Mouse (Mus musculus) G1E (cell line): ENCODE measurements around the gene Cyb5b. TPM values are rescaled to one million over a fixed set of nuclear protein-coding genes. Genes with fewer than 3 reads are reported as not detected.

ENCODE experiments used
- ATAC-seq: 2 replicates; pipeline ENCODE4 v1.8.0; 2016; ENCODE audit warnings: mild to moderate bottlenecking; ENCODE audit not compliant: insufficient number of reproducible peaks, poor library complexity, low FRiP score, severe bottlenecking; ENCODE audit errors: extremely low read depth
- DNase-seq: peaks from one replicate; pipeline ENCODE4 v3.0.0; 2012; ENCODE audit warnings: low spot score
- H3K27me3 ChIP-seq: 2 replicates; pipeline ENCODE4 v1.6.1; 2012; ENCODE audit warnings: mild to moderate bottlenecking, low read length, inconsistent platforms; ENCODE audit not compliant: insufficient read depth
- H3K36me3 ChIP-seq: replicated peaks from 2 replicates; pipeline ENCODE3; 2012; ENCODE audit warnings: mild to moderate bottlenecking, inconsistent platforms
- H3K4me1 ChIP-seq: 2 replicates; pipeline ENCODE4 v1.6.1; 2012; ENCODE audit warnings: low read depth, low read length, inconsistent platforms, mixed read lengths; ENCODE audit not compliant: insufficient read depth
- H3K4me3 ChIP-seq: 2 replicates; pipeline ENCODE4 v1.5.1; 2012; ENCODE audit warnings: low read depth, mild to moderate bottlenecking, inconsistent platforms, low read length, moderate library complexity, mixed read lengths
- H3K9me3 ChIP-seq: replicated peaks from 2 replicates; pipeline ENCODE4 v1.6.1; 2012; ENCODE audit warnings: inconsistent platforms
- CTCF ChIP-seq: IDR thresholded peaks from 2 replicates; pipeline ENCODE4 v1.5.1; 2012; ENCODE audit warnings: low read depth, low read length, inconsistent platforms, mixed read lengths
- GATA1 ChIP-seq: IDR thresholded peaks from 2 replicates; pipeline ENCODE4 v1.6.1; 2012; ENCODE audit warnings: borderline replicate concordance, low read length, inconsistent platforms, mixed read lengths
- GATA2 ChIP-seq: IDR thresholded peaks from 2 replicates; pipeline ENCODE4 v1.6.1; 2012; ENCODE audit warnings: low read depth, low read length, inconsistent platforms, borderline replicate concordance
- POLR2AphosphoS5 ChIP-seq: IDR thresholded peaks from 2 replicates; pipeline ENCODE4 v1.6.1; 2012; ENCODE audit warnings: low read depth, low read length, inconsistent platforms; ENCODE audit not compliant: insufficient replicate concordance
- TAL1 ChIP-seq: conservative IDR thresholded peaks from 2 replicates; pipeline ENCODE4 v1.6.1; 2012; ENCODE audit warnings: low read depth, low read length, inconsistent platforms, mixed read lengths
- polyA plus RNA-seq: library from polyadenylated mRNA; stranded (reverse); fragments of >175 nt; gene quantifications from 2 replicates; pipeline ENCODE4 v1.2.3, GENCODE M21; 2012
- total RNA-seq, 2 experiments: library from RNA; stranded (forward) in 1 of 2; stranded (reverse) in 1 of 2; fragments of 200-1000 nt in 1 of 2; fragments of >200 nt in 1 of 2; fragmentation: Nextera tagmentation in 1 of 2; gene quantifications; 2 replicates each; pipeline ENCODE4 v1.2.3; 2014 to 2017

Cyb5b gene
- total and polyA plus RNA-seq, 3 experiments, result 29.9 to 106 (median 72.5) TPM

DNA sequence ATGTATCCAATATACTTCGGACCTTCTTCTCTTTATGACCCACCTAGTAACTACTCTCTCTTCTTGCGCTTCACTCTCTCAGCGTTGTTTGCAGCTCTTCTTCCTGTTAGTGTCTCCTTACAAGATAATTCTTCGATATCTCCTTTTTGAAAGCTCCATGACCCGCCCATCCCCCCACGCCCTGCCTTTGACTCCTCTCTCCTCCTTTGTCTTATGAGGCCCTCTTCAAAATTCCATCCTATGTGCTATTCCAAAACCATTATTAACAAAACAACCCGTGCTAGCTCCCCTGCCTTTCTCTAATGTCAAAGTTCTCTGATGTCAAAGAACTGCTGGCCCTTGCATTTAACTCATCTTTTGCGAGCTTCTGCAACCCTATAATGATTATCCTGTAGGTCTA, 67.7 kb downstream of the Cyb5b start:
- TF ChIP-seq POLR2AphosphoS5 (no peak), GATA1 (no peak), CTCF (no peak), TAL1 (no peak), GATA2 (no peak)

GRCm38 (mm10) chr8:107219078-107219477, 68.6 kb downstream of the Cyb5b start:
- peaks cover 5% of the 10 kb centered on the region for H3K27me3 ChIP-seq
- DNase-seq (no peak), ATAC-seq (no peak)
- H3K36me3 ChIP-seq, result no peaks in the 10 kb centered on the region
- H3K9me3 ChIP-seq, result no peaks in the 10 kb centered on the region
- TF ChIP-seq POLR2AphosphoS5 (no peak), CTCF (no peak), GATA2 (no peak), GATA1 (no peak), TAL1 (no peak)
- H3K4me1 ChIP-seq, result peaks cover 4% of the 10 kb centered on the region; the same call in 1 of the 2 replicates
- H3K4me3 ChIP-seq, result no peak overlapping the region

More for the DNA sequence above, 67.7 kb downstream of the Cyb5b start:
- Histone ChIP-seq H3K9me3 (no peaks in the 10 kb centered on the region), H3K4me3 (no peak overlapping the region), H3K27me3 (peaks cover 5% of the 10 kb centered on the region), H3K4me1 (peaks cover 4% of the 10 kb centered on the region; the same call in 1 of the 2 replicates), H3K36me3 (no peaks in the 10 kb centered on the region)
- DNase-seq, result no peak
- ATAC-seq, result no peak

DNA sequence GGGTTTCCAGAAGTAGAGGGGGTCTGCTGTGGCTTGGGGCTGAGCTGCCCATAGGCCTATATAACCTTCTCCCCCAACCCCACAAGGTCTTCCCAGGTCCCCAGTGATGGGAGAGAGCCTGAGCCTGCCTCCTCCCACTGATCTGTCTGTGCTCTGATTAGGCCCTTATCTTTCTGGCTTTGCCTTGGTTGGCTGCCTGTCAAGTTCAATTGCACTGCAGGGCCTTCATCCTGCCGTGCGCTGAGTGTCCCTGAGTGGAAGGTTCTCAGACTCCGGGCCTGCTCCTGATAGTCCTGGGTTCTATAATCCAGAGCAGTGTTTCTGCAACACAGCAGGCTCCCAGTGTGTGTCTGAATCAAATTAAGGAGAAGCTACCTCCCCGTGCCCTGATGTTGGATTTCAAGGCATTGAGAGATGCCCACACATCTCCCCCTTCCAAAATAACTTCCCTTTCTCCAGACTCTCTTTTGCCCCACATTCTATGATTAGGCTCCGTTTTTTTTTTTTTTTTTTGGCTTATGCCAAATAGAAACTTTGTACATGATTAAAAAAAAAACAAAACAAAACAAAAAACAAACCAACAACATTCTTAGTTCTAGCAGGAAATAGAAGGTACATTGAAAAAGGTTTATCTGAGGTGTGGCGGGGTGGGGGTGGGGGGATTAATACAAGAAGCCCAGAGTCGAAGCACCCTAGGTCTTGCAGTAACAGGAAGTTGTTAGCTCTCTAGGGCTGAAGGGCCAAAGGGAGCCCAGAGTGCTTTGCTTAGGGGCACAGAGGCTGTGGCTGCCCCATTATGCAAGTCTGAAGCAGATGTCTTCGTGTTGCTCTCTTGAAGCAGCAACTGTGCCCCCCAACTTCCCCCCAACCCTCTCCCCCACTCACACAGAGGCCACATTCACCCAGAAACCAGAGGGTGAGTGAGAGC, 71.7 kb downstream of the Cyb5b start:
- DNase-seq (peak; percentile 16), ATAC-seq (no peak)
- H3K27me3 ChIP-seq, result peaks cover 8% of the 10 kb centered on the region
- H3K36me3 ChIP-seq, result no peaks in the 10 kb centered on the region
- peaks cover 2% of the 10 kb centered on the region; the same call in 1 of the 2 replicates for H3K4me1 ChIP-seq
- no peak overlapping the region for H3K4me3 ChIP-seq
- H3K9me3 ChIP-seq, result no peaks in the 10 kb centered on the region
- no peak for TF ChIP-seq GATA2
- TF ChIP-seq TAL1, result no peak
- TF ChIP-seq GATA1, result no peak
- no peak for TF ChIP-seq POLR2AphosphoS5
- TF ChIP-seq CTCF, result no peak

DNA sequence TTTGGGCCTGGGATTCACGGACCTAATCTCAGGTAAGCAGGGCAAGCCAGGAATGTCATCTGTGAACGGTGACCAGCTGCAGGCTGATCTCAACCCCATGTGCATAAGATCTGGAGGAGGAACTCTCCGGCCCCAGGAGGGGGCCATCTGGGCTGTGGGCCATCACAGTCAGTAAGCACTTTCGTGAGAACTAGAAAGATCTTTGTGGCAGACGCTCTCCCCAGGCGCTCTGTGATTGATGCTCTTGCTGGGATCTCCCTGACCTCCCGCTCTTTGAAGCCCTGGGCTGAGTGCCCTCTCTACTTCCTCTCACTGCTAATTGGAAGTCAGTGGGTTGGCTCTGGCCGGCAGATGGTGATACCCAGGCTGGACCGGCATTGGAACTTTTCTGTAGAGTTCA, 75.7 kb downstream of the Cyb5b start:
- H3K4me1 ChIP-seq, result peaks cover 2% of the 10 kb centered on the region; the same call in 1 of the 2 replicates
- TF ChIP-seq CTCF (no peak), TAL1 (no peak)
- no peak for DNase-seq
- H3K27me3 ChIP-seq, result peaks cover 11% of the 10 kb centered on the region
- H3K36me3 ChIP-seq, result no peaks in the 10 kb centered on the region
- no peak overlapping the region for H3K4me3 ChIP-seq
- H3K9me3 ChIP-seq, result no peaks in the 10 kb centered on the region
- ATAC-seq, result no peak

DNA sequence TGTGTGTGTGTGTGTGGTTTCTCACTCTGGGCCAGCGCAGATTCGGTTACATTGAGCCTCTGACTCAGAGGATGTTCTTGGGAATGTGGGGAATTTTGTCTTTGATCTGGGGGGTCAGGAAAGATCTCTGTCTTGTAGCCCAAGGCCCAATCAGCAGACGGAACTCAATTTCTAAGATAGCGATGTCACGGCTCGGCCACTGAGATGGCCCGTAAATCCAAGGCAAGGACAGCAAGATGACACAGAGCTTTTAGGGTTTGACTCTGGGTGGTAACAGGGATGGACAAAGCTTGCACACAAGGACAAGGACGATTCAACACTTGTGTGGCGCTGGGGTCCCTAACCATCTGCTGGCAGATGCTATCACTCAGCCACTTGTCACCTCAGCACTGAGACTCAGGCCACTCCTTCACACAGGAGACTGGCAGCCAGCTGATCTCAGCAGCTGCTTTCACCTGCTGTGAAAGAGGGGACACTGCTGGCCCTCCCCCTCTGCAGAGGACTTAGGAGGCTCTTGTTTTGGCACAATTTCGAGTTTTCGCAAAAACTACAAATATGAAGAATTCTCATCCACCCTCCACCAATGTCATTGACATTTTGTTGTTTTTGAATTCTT, 76.7 kb downstream of the Cyb5b start:
- H3K4me1 ChIP-seq, result peaks cover 2% of the 10 kb centered on the region; the same call in 1 of the 2 replicates
- DNase-seq (no peak), ATAC-seq (no peak)
- no peak overlapping the region for H3K4me3 ChIP-seq
- H3K27me3 ChIP-seq, result peaks cover 13% of the 10 kb centered on the region
- H3K36me3 ChIP-seq, result no peaks in the 10 kb centered on the region
- no peak for TF ChIP-seq TAL1
- TF ChIP-seq GATA1, result no peak
- no peak for TF ChIP-seq CTCF
- TF ChIP-seq POLR2AphosphoS5, result no peak
- TF ChIP-seq GATA2, result no peak
- H3K9me3 ChIP-seq, result no peaks in the 10 kb centered on the region

GRCm38 (mm10) chr8:107233251-107233650, 82.8 kb downstream of the Cyb5b start:
- H3K4me1 ChIP-seq, result no peaks in the 10 kb centered on the region
- DNase-seq (no peak), ATAC-seq (no peak)
- H3K27me3 ChIP-seq, result peaks cover 7% of the 10 kb centered on the region
- no peaks in the 10 kb centered on the region for H3K36me3 ChIP-seq
- no peaks in the 10 kb centered on the region for H3K9me3 ChIP-seq
- TF ChIP-seq TAL1 (no peak), GATA1 (no peak), GATA2 (no peak), POLR2AphosphoS5 (no peak), CTCF (no peak)
- H3K4me3 ChIP-seq, result no peak overlapping the region
